Mouse (Mus musculus) heart, adult 18-20 months (tissue): ENCODE measurements around the gene Csmd2. TPM values are rescaled to one million over a fixed set of nuclear protein-coding genes. Genes with fewer than 3 reads are reported as not detected.

Experiments
- total RNA-seq, 2 experiments: library from RNA; stranded (reverse); gene quantifications; 2 replicates each; pipeline ENCODE4 v1.2.3; 2021

Gene Csmd2
- total RNA-seq, 2 experiments from 2014 or later = not detected

Other genes starting within 250 kb of the Csmd2 start
- gene CK137956, start 16.9 kb upstream of the Csmd2 start, total RNA-seq = not detected